Mouse (Mus musculus): Measurements from ENCODE around the gene Fyn.

Fyn gene

GRCm38 (mm10) chr10:39368572-39369135 lies at the start of gene Fyn:
TSS of gene Fyn (plus strand) at chr10:39368855.
- DNase-seq (ENCODE audit: extremely low spot score): no peak

- peak; percentile 38 for DNase-seq (ENCODE audit: extremely low spot score)
These were observed 47.6 kb upstream of the Fyn start for GRCm38 (mm10) chr10:39320798-39321622.

- no peak for DNase-seq (ENCODE audit: extremely low spot score)
These were observed 47.1 kb upstream of the Fyn start for GRCm38 (mm10) chr10:39321623-39321985.

DNA sequence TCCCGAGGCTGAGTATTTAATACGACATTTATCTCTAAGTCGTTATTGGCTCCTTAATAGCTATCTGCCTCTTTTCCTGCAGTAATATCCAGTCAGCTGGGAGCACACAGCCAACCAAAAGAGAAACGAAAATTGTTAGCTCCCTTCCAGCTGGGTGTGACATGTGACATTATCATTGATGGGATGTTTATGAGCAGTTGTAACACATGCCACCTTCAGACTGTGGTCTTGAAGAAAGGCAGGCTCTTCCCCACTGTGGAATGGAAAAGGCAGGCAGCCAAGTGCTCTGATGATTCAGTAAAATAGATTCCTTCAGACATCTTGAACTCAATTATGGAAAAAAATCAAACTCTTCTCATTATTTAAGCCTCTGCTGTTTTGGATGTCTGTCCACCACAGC lies 46.5 kb upstream of the Fyn start:
- DNase-seq (ENCODE audit: extremely low spot score): no peak

GRCm38 (mm10) chr10:39324291-39324690 lies 44.4 kb upstream of the Fyn start:
- no peak for DNase-seq (ENCODE audit: extremely low spot score)

GRCm38 (mm10) chr10:39328661-39329060 lies 40.0 kb upstream of the Fyn start:
- no peak for DNase-seq (ENCODE audit: extremely low spot score)

DNA sequence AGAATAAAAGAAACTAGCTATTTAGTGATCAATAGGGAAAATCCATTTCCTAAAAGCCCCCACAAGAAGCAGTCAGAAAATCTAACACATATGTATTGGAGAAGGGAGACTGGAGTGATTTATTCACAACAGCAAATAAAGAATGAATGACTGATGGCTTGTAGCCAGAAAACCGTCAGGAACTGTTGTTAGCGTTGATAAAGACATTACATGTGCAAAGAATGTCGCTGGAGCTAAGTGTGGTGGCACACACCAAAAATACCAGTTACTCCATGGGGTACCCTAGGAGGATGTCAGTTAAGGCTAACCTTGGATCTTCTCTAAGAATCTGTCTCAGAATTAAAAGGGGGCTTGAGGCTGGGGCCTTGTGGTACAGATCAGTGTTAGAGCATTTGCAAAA lies 34.3 kb upstream of the Fyn start:
- DNase-seq (ENCODE audit: extremely low spot score): no peak

DNA sequence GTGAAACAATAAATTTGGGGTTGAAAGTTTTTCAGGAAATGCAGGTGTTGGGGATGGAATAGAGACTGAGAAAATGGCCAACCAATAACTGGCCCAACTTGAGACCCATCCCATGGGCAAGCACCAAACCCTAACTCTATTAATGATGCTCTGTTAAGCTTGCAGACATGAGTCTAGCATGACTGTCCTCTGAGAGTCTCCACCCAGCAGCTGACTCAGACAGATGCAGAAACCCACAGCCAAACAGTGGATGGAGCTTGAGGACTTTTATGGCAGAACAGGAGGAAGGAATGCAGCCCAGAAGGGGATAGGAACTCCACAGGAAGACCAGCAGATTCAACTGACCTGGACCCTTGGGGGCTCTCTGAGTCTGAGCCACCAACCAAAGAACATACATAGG lies 32.8 kb upstream of the Fyn start:
- DNase-seq (ENCODE audit: extremely low spot score): no peak

DNA sequence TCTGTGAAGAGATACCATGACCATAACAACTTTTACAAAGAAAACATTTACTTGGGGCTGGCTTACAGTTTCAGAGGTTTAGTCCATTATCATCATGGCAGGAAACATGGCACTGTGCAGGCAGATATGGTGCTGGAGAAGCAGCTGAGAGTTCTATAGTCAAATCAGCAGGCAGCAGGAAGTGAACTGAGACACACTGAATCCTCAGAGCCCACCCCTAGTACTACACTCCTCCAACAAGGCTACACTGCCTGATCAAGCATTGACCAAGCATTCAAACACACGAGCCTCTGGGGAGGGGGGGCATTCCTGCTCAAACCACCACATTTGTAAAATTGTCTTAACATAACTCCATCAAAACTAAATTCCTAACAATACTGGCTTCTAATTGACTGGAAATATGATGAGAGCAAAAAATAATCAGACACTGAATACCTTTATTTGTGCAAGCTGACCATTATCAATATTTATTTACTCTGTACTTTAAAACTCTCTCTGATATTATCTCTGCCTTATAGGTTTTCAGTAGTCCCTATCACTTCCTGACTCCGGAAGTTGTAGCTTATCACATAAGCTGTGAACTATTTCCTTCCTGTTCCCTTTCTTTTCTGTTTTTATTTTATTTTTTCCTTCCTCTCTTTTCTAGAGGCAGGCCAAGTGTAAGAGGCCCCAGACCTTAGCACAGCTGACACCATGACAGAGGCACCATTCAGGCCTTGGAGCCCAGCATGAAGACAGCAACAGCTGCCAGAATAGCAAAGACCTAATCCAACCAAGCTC lies 29.3 kb upstream of the Fyn start:
- DNase-seq (ENCODE audit: extremely low spot score): no peak

DNA sequence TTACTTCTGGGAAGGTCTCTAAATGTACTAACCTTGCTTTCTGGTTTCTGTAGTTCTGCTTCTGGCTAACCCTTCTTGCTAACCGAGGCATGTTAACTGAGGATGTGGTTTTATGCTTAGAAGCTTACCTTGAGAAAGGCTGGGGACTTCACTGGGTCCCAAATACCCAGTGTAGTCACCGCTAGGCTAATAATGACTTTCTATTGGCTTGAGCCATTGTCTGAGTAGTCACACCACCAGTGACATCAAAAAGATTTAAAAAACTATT lies 28.8 kb upstream of the Fyn start:
- DNase-seq (ENCODE audit: extremely low spot score): no peak

GRCm38 (mm10) chr10:39343551-39343950 lies 25.1 kb upstream of the Fyn start:
- DNase-seq (ENCODE audit: extremely low spot score): no peak

GRCm38 (mm10) chr10:39345921-39346320 lies 22.7 kb upstream of the Fyn start:
- no peak for DNase-seq (ENCODE audit: extremely low spot score)

GRCm38 (mm10) chr10:39349781-39350364 lies 18.8 kb upstream of the Fyn start:
- no peak for DNase-seq (ENCODE audit: extremely low spot score)

DNA sequence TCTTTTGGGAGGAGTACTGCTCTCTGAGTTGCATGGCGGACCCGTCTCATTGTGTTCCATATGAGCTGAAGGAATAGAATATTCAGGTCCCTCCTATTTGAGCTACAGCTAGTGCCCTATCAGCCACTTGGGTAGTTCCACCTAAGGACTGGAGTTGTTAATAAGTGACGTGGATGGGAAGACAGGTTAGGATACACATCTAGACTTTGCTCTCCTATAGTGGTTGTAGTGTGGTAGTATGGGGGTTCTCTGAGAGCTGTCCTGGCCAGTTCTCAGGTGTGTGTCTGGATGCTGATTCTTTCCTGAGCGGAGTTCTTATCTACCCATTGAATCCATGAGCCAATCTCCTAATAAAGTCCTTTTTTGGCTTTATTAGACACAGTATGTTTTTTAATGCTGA lies 4.5 kb upstream of the Fyn start:
- DNase-seq (ENCODE audit: extremely low spot score): no peak

DNA sequence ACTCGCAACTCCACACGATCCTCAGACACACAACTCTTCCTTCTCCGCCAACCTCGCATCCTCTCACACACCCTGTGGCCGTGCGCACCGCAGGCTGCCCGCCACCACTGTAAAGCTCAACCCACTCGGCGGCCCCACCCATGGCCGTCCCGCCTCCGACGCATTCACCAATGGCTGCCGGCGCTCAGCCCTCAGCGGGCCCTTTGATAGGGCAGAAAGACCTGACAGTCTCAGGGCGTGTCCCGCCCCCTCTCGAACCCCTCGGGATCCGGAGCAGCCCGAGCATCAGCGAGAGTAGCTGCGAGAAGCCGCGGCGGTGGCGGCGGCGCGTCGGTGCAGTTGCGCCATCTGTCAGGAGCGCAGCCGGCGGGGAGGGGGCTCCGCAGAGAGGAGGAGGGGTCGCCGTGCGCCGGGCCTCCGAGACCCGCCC lies 862 bp downstream of the Fyn start:
- DNase-seq (ENCODE audit: extremely low spot score): peak; percentile 97

DNA sequence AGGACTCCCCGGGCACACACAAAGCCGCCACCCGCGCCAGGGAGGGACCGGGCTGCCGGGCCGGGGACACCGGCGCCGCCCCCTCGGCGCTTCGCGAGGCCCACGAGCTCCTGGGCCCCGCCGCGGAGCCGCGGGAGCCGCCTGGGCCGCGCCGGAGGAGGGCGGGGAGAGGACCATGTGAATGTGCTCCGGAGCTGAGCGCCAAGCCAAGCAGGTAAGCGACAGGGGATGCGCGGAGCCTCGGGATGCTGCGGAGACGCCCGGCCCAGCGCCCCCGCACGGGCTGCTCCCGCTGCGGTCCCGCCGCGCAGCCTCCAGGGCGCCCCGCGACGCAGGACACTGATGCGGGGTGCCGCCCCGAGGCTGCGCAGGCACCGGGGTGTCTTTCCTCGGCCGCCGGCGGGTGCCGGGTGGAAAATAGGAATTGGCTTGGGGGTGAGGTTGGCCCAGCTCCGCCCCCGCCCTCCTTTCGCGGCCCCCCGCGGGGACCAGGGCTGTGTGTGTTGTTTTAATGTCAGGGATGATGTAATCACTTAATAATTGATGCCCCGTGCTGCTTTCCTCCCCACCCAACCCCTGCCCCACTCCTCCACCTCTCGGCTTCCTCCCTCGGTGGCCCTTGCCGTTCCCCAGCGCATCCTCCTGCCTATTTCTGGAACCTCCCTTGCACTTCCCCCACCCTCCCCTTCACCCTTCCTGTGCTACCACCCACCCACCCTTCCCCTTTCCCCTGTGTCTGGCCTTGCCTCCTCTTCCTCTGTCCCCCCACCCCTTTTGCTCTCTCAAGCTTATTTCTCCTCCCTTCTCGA lies 1.5 kb downstream of the Fyn start:
- peak; percentile 66 for DNase-seq (ENCODE audit: extremely low spot score)

DNA sequence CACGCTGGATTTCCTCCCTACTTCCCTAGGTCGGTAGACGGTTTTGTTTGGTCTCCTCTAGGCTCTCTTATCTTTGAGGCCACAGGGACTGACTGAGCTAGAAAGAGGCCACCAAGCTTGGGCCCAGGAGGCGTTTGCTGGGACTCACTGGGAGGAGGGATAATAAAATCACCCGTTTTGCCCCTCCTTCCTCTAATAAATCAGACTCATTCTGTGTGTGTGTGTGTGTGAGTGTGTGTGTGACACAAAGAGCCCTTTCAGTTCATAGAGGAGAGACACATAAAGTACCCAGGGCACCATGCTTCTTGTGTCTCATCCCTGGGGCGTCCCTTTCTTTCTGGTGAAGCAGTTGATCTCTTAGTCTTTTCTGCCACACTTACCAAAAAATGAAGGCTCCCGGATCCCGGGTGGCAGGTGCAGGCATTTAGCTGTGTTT lies 2.1 kb downstream of the Fyn start:
- DNase-seq (ENCODE audit: extremely low spot score): no peak

DNA sequence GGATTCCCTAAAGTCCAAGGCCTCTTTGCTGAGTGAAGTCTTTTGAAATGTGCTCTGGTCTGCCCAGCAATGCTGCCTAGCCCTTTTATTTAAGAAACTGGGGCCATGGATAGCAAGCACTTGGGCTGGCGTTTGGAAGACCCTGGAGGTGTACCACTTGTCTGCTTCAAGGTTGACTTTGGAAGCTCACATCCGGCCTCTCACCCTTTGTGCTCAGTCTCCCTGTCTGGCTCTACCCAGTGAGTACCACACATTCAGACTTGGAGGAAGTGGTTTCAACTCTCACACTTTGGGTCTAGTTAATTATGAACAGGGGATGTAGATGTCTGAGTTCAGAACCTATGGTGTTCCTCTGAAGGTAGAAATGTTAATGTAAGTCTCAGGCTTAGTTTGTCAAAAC lies 2.8 kb downstream of the Fyn start:
- DNase-seq (ENCODE audit: extremely low spot score): no peak

- DNase-seq (ENCODE audit: extremely low spot score): no peak
These were observed 3.3 kb downstream of the Fyn start for GRCm38 (mm10) chr10:39371991-39372390.

DNA sequence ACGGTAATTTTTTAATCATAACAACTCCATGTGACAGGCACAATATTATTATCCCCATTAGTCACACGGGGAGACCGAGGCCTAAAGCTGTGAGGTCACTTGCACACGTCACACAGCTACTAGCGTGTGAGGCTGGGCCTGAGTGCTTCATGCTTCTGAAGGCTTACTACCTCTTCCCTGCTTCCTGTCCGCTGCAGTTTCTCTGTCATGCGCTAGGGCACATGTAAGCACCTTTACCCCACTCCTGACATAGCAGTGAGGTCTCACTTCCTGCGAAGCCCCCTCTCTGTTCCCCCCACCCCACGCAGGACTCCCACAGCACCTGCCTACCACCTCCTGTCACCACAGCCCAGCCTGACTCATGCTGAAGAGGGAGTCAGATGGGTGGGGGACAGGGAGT lies 8.0 kb downstream of the Fyn start:
- DNase-seq (ENCODE audit: extremely low spot score): no peak

GRCm38 (mm10) chr10:39377219-39377618 lies 8.6 kb downstream of the Fyn start:
- no peak for DNase-seq (ENCODE audit: extremely low spot score)
